Mouse (Mus musculus) left cerebral cortex, postnatal 4 days (tissue): ENCODE measurements at regions not wholly inside any gene's neighbourhood (a gene's known extent, or its start where the extent isn't known, plus 50 kb on each side); places are given as distances from the start of the nearest gene placed in this dataset.
A peak's percentile ranks its signal among the peaks of the same experiment; 100 is the strongest.
"Not testable (repeated sequence)": the region's sequence is repeated elsewhere in the genome, so short reads cannot be mapped to it uniquely, and the experiment has no call there.

Experiments
- DNase-seq: peaks from one replicate; pipeline ENCODE4 v3.0.0-alpha.2; 2022
- intact Hi-C: fragments of 180-260 bp; cut with DNase I; formaldehyde crosslinking; loops from one replicate; pipeline ENCODE4 v1.15.1; 2025

GRCm38 (mm10) chr13:78920802-78921201, 721.2 kb upstream of the Nr2f1 start:
- no peak for DNase-seq
- intact Hi-C loops = no loop called here

- intact Hi-C loops = no loop called here
- no peak for DNase-seq
These were observed 710.3 kb upstream of the Nr2f1 start for GRCm38 (mm10) chr13:78909839-78910238.

GRCm38 (mm10) chr13:78904102-78904501, 704.5 kb upstream of the Nr2f1 start:
- DNase-seq = no peak
- intact Hi-C loops = no loop called here

DNA sequence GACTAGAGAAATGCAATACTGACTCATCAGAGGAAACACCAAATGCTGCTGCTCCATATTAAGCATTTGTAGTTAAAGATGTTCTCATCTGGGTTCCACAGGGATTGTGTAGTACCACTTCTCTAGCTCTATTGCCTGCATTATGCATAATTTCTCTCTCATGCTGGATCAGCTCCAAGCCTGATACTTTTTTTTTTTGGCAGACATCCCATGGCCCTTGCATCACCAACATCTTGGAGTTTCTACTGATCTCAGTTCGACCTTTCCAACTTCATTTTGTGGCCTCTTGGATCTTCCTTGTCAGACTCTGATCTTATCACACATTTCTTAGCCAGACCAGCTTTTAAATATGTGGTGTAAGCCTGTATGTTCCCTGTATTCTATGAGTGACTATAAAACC, 701.1 kb upstream of the Nr2f1 start:
- DNase-seq = no peak
- intact Hi-C loops = no loop called here

GRCm38 (mm10) chr13:78892252-78892651, 692.7 kb upstream of the Nr2f1 start:
- DNase-seq = no peak
- intact Hi-C loops = no loop called here

DNA sequence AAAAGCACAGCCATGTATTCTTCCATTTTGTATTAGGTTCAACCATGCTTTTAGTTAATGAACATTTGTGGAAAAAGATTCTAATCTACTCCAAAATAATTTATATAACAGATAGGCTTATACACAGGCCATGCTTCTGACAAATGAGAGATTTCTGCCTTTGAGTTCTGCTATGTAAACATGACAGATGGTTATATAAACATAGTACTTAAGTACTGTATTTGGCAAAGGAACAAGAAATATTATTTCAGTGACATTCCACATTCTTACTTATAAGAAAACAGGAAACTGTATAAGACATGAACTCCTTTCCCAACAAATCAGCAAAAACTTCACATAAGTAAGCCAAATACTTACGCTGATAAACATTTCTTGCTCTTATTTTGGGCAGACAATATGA, 683.5 kb upstream of the Nr2f1 start:
- intact Hi-C loops = no loop called here
- DNase-seq = no peak

DNA sequence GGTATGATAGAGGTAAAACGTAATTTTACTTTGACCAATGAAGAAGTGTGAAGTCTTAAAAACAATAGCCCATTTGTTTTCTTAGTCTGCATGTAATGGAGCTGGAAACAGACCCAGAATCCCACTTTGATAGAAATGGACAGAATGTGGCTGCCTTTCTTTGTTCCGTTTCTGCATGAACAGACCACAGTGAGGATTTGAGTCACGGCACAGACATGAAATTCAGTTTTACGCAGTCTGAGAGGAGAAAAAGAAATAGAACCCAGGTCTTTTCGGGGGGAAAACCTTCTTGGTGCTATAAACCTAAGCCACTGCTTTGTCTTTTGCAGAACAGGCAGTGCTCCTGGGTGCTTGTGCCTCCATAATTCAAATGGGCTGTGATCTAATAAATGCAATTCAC, 673.0 kb upstream of the Nr2f1 start:
- intact Hi-C loops = no loop called here
- no peak for DNase-seq

DNA sequence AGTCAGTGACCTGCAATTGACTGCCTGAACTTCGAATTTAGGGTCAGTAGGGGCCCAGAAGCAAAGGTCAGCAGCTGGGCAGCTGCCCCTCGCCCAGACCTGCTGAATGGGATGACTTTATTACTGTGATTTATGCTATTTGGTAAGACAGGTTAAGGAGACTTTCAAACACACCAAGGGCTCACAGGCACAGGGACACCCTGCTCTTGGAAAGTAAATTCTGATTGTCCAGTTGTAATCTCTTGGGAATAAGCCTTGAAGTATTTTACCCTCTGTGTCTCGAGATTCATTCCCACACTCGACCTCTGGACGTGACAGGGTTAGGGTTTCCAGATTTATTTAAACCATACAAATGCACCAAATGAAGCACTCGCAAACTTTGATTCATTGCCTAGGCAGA, 672.4 kb upstream of the Nr2f1 start:
- intact Hi-C loops = no loop called here
- no peak for DNase-seq

GRCm38 (mm10) chr13:78871254-78871653, 671.7 kb upstream of the Nr2f1 start:
- intact Hi-C loops = no loop called here
- DNase-seq = no peak

- DNase-seq, intact Hi-C loops: not testable (repeated sequence)
These were observed 624.8 kb upstream of the Nr2f1 start for GRCm38 (mm10) chr13:78824357-78824756.

DNA sequence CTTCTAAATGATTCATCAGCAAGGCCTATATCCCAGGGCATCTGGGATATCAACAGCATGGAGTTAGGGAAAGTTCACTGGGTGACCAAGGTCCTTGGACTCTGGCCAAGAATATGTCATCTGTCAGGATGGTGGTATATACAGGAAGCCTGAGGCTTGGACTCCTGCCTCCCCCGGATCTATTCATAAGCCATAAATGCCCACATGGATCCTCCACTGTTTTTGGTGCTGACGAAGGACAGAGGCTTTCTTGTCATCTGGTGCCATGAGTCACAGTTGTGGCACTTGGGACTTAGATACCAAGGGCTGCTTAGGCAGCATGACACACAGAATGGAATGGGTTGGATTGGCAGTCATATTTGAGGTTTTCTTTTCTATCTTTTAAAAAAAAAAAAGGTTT, 610.1 kb upstream of the Nr2f1 start:
- peak; percentile 47 for DNase-seq
- intact Hi-C loops = no loop called here

DNA sequence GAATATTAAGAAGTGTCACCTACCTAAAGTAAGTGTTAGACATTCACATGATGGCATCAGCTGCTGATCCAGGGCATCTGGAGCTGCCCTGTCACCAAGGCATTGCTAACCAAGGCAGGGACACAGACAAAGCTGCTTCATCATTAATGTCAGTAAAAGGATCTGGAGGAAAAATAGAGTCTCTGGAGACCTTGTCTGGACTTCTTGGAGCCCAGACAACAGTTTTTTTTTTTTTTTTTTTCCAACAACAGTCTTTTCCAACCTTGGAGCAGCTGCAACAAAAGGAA, 603.2 kb upstream of the Nr2f1 start:
- intact Hi-C loops = no loop called here
- DNase-seq = peak; percentile 2

DNA sequence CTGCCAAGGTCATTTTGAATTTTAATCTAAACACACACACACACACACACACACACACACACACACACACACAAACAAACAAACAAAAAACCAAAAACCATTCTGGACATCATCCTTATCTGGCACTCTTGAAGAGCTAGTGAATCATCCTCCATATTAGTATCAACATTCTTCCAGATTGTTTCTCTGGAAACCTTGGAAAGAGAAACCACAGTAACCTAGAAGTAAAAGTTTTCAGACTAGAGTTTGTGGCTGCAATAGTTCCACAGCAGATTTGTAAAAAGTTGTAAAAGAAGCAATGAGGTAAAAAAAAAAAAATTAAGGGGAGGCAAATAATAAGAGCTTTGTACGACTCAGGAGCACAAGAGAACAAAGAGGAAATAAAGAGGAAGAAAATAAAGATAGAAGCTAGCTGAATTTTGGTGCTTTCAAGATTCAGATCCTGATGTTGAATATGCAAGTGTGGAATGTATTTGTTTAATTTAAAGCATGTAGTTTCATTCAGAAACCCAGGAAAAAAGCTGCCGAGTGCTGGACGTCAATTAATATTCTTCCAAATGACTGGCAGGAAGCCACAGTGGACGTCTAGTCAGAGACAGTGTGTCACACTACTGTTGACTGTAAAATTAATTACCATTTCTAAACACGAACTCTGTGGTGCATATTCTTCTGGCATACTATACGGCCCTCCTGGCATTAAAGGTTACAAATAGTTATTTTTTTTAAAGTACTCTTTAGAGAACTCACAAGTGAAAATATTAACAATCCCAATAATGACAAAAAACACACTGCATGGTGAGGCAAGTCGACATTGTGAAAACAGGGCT, 602.7 kb upstream of the Nr2f1 start:
- peak; percentile 17 for DNase-seq
- intact Hi-C loops = no loop called here

DNA sequence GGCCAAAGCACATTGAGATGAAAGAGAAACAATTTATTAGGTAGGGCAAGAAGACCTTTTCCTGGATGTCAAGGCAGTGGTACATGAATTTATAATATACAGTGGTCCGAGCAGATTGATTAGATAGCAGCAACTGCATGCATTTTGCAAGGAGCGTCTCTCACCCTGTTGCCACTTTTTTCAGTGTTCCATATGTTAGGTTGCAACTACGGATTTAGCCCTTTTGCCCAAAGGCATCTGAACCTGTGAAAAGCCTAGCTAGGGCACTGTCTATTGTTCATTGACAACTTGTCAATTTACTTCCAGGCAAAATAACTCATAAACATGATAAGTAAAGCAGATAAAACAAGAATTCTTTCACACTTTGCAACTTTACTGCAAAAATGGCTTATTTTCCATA, 600.1 kb upstream of the Nr2f1 start:
- DNase-seq = no peak
- intact Hi-C loops = no loop called here

DNA sequence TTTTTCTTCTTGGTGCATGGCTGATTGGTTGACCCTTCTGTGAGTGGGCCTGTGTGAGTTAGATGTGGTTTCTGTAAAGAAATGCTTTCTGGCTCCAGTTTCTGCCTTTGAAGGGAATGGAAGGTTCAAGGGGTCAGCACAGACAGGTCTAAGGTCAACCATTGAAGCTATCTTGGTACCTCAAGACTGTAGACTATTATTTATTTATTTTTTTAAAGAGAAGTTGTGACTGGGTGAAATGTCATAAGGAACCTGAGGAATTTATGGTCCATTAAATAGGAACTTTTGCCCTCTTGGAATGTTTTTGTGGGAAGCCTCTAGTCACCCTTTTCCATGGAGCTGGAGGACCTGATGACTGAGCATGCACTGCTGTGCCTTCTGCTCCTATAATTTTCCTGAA, 595.7 kb upstream of the Nr2f1 start:
- intact Hi-C loops = no loop called here
- no peak for DNase-seq

DNA sequence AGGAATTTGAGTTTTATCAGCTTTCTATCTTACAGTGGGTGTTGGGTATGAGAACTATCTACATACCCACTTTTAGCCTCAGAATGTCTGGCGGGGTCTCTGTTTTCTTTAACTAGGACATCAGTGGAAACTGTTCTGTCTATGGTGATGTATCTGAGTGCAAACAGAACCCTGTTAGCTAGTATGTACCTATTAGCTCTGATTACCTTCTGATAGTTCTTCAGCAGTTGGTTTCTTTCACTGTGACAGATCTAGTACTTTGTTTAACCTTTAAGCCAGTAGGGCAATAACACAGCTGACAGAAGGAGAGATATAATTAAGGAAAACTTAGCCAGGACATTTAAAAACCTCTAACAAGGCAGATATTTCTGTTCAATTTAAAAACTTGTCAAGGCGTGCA, 584.7 kb upstream of the Nr2f1 start:
- intact Hi-C loops = no loop called here
- no peak for DNase-seq

- no peak for DNase-seq
- intact Hi-C loops = no loop called here
These were observed 584.2 kb upstream of the Nr2f1 start for GRCm38 (mm10) chr13:78783591-78784240.
